Mouse (Mus musculus) embryonic facial prominence, embryonic 11.5 days (tissue): ENCODE data around the gene Cenph. TPM values are rescaled to one million over a fixed set of nuclear protein-coding genes. Genes with fewer than 3 reads are reported as not detected.
"Not testable (repeated sequence)": the region's sequence is repeated elsewhere in the genome, so short reads cannot be mapped to it uniquely, and the experiment has no call there.

Experiments
- ATAC-seq: fragments of 200-750 bp; cut with Nextera tagmentation; replicated peaks from 2 replicates; pipeline ENCODE4 v1.8.0; 2017; ENCODE audit warnings: low read depth; ENCODE audit not compliant: insufficient number of reproducible peaks, low FRiP score, low TSS enrichment
- DNase-seq: peaks from one replicate; pipeline ENCODE4 v3.0.0-alpha.2; 2015; ENCODE audit warnings: low spot score
- H3K27ac ChIP-seq: fragments of 300-500 bp; sonication (generic); replicated peaks from 2 replicates; pipeline ENCODE4 v1.5.1; 2014; ENCODE audit warnings: mild to moderate bottlenecking, low read depth, low read length, control low read depth
- H3K27me3 ChIP-seq: fragments of 300-500 bp; sonication (generic); 2 replicates; pipeline ENCODE4 v1.6.1; 2014; ENCODE audit warnings: mild to moderate bottlenecking, low read length, moderate library complexity, mixed read lengths; ENCODE audit not compliant: control insufficient read depth, insufficient read depth
- H3K36me3 ChIP-seq: fragments of 300-500 bp; sonication (generic); replicated peaks from 2 replicates; pipeline ENCODE4 v1.6.1; 2014; ENCODE audit warnings: low read depth, mild to moderate bottlenecking, low read length, moderate library complexity, mixed read lengths; ENCODE audit not compliant: control insufficient read depth, insufficient read depth
- H3K4me1 ChIP-seq: fragments of 300-500 bp; sonication (generic); 2 replicates; pipeline ENCODE4 v1.6.1; 2014; ENCODE audit warnings: low read length, mixed read lengths; ENCODE audit not compliant: control insufficient read depth, insufficient read depth
- H3K4me2 ChIP-seq: fragments of 300-500 bp; sonication (generic); 2 replicates; pipeline ENCODE4 v1.6.1; 2014; ENCODE audit warnings: low read depth, mild to moderate bottlenecking, control low read depth, low read length, moderate library complexity
- H3K4me3 ChIP-seq: fragments of 300-500 bp; sonication (generic); 2 replicates; pipeline ENCODE4 v1.5.1; 2014; ENCODE audit warnings: low read depth, low read length, control low read depth
- H3K9ac ChIP-seq: fragments of 300-500 bp; sonication (generic); replicated peaks from 2 replicates; pipeline ENCODE4 v1.6.1; 2014; ENCODE audit warnings: mild to moderate bottlenecking, control low read depth, low read length
- H3K9me3 ChIP-seq: fragments of 300-500 bp; sonication (generic); replicated peaks from 2 replicates; pipeline ENCODE4 v1.6.1; 2016; ENCODE audit warnings: mild to moderate bottlenecking, low read length, inconsistent platforms, mixed read lengths; ENCODE audit not compliant: control insufficient read depth
- WGBS: fragments of 180-500 bp; shearing (Covaris S2); extraction: QIAGEN DNeasy Blood & Tissue Kit; methylation state at CpG from one replicate; pipeline ENCODE4 v1.1.7; 2014; 5-methylcytosine and 5-hydroxymethylcytosine counted together
- polyA plus RNA-seq: library from polyadenylated mRNA; unstranded; fragments of >200 nt; fragmentation: Nextera tagmentation; extraction: Ambion mirVana; gene quantifications from 2 replicates; pipeline ENCODE4 v1.2.1, GENCODE M21; 2014

Cenph gene
- polyA plus RNA-seq, 1 experiment from 2014 or later: 74.2 TPM

- not testable (repeated sequence) for H3K9ac ChIP-seq, H3K36me3 ChIP-seq
These were observed 47.2 kb downstream of the Cenph start for GRCm38 (mm10) chr13:100728530-100728929.

GRCm38 (mm10) chr13:100728086-100728485 lies 47.6 kb downstream of the Cenph start:
- ATAC-seq: no peak
- H3K36me3 ChIP-seq: no peaks in the 10 kb centered on the region
- no peaks in the 10 kb centered on the region for H3K27me3 ChIP-seq
- H3K9me3 ChIP-seq: no peaks in the 10 kb centered on the region
- H3K9ac ChIP-seq: no peak overlapping the region
- H3K27ac ChIP-seq: no peak overlapping the region
- H3K4me3 ChIP-seq: no peak overlapping the region
- 88% methylated on average over 5 of the region's 5 CpGs for WGBS
- H3K4me2 ChIP-seq: no peak overlapping the region
- DNase-seq: no peak
- no peaks in the 10 kb centered on the region for H3K4me1 ChIP-seq

More at GRCm38 (mm10) chr13:100728530-100728929, 47.2 kb downstream of the Cenph start:
- H3K27ac ChIP-seq, H3K9me3 ChIP-seq, H3K4me1 ChIP-seq, ATAC-seq, DNase-seq, H3K4me3 ChIP-seq, H3K27me3 ChIP-seq, H3K4me2 ChIP-seq: not testable (repeated sequence)
- WGBS: 90% methylated on average over 4 of the region's 4 CpGs

GRCm38 (mm10) chr13:100725194-100725593 lies 50.5 kb downstream of the Cenph start:
- no peak for DNase-seq
- Histone ChIP-seq H3K27ac (no peak overlapping the region), H3K9me3 (no peaks in the 10 kb centered on the region), H3K36me3 (no peaks in the 10 kb centered on the region), H3K27me3 (no peaks in the 10 kb centered on the region), H3K4me1 (no peaks in the 10 kb centered on the region), H3K4me3 (no peak overlapping the region), H3K4me2 (no peak overlapping the region), H3K9ac (no peak overlapping the region)
- 89% methylated on average over 10 of the region's 10 CpGs for WGBS
- ATAC-seq: no peak

GRCm38 (mm10) chr13:100724051-100724754 lies 51.5 kb downstream of the Cenph start:
- H3K36me3 ChIP-seq: no peaks in the 10 kb centered on the region
- 84% methylated on average over 7 of the region's 7 CpGs for WGBS
- DNase-seq: no peak

GRCm38 (mm10) chr13:100721656-100722055 lies 54.0 kb downstream of the Cenph start:
- no peaks in the 10 kb centered on the region; the same call in none of the 2 replicates for H3K36me3 ChIP-seq
- ATAC-seq: no peak
- WGBS: 90% methylated on average over 5 of the region's 5 CpGs

More at GRCm38 (mm10) chr13:100724051-100724754, 51.5 kb downstream of the Cenph start:
- H3K27me3 ChIP-seq: no peaks in the 10 kb centered on the region
- no peaks in the 10 kb centered on the region for H3K4me1 ChIP-seq
- no peak overlapping the region for H3K4me3 ChIP-seq
- no peak overlapping the region for H3K4me2 ChIP-seq
- ATAC-seq: no peak
- no peaks in the 10 kb centered on the region for H3K9me3 ChIP-seq
- no peak overlapping the region for H3K27ac ChIP-seq
- H3K9ac ChIP-seq: no peak overlapping the region

GRCm38 (mm10) chr13:100715467-100715866 lies 60.2 kb downstream of the Cenph start:
- no peak overlapping the region for H3K4me2 ChIP-seq
- no peak for ATAC-seq
- H3K4me1 ChIP-seq: no peaks in the 10 kb centered on the region
- H3K9me3 ChIP-seq: no peaks in the 10 kb centered on the region
- no peaks in the 10 kb centered on the region; the same call in none of the 2 replicates for H3K36me3 ChIP-seq
- DNase-seq: no peak
- no peaks in the 10 kb centered on the region for H3K27me3 ChIP-seq
- WGBS: 97% methylated on average over 6 of the region's 6 CpGs
- H3K4me3 ChIP-seq: no peak overlapping the region
- H3K9ac ChIP-seq: no peak overlapping the region
- no peak overlapping the region for H3K27ac ChIP-seq

More at GRCm38 (mm10) chr13:100721656-100722055, 54.0 kb downstream of the Cenph start:
- DNase-seq: no peak
- no peak overlapping the region for H3K27ac ChIP-seq
- no peak overlapping the region for H3K9ac ChIP-seq
- no peak overlapping the region for H3K4me3 ChIP-seq
- no peak overlapping the region for H3K4me2 ChIP-seq
- H3K27me3 ChIP-seq: no peaks in the 10 kb centered on the region
- H3K9me3 ChIP-seq: no peaks in the 10 kb centered on the region
- H3K4me1 ChIP-seq: no peaks in the 10 kb centered on the region

Other genes starting within 250 kb of the Cenph start
- gene Ocln, start 223.2 kb downstream of the Cenph start, polyA plus RNA-seq: 6.7 and 7.5 TPM in 2 replicates
- gene Marveld2, start 158.9 kb downstream of the Cenph start, polyA plus RNA-seq: 5.6 TPM in 2 replicates
- 357 and 362 TPM in 2 replicates for gene Ak6, start 124.9 kb downstream of the Cenph start, polyA plus RNA-seq
- gene Rad17, start 124.8 kb downstream of the Cenph start, polyA plus RNA-seq: 32.3 and 38.8 TPM in 2 replicates
- gene Taf9, start 124.3 kb downstream of the Cenph start, polyA plus RNA-seq: 20.2 and 25.7 TPM in 2 replicates
- 4.0 and 4.1 TPM in 2 replicates for gene Ccdc125, start 106.2 kb downstream of the Cenph start, polyA plus RNA-seq
- gene Cdk7, start 45.0 kb downstream of the Cenph start, polyA plus RNA-seq: 91.1 and 91.3 TPM in 2 replicates
- gene Mrps36, start 31.2 kb downstream of the Cenph start, polyA plus RNA-seq: 123 and 129 TPM in 2 replicates
- 388 and 419 TPM in 2 replicates for gene Ccnb1, start 10.7 kb upstream of the Cenph start, polyA plus RNA-seq
- 53.7 and 62.0 TPM in 2 replicates for gene Slc30a5, start 57.5 kb upstream of the Cenph start, polyA plus RNA-seq